Mouse (Mus musculus) testis, adult 2 months (tissue): ENCODE data around the gene Mrpl49. TPM values are rescaled to one million over a fixed set of nuclear protein-coding genes. Genes with fewer than 3 reads are reported as not detected.
A peak's percentile ranks its signal among the peaks of the same experiment; 100 is the strongest.

ENCODE experiments used
- H3K27ac ChIP-seq: fragments of 200-500 bp; 2 replicates; pipeline ENCODE4 v1.5.1; 2012; ENCODE audit warnings: low read depth, low read length; ENCODE audit not compliant: control insufficient read depth, insufficient read depth
- H3K27me3 ChIP-seq: fragments of 200-500 bp; 2 replicates; pipeline ENCODE4 v1.6.1; 2012; ENCODE audit warnings: mild to moderate bottlenecking, low read length, moderate library complexity; ENCODE audit not compliant: control insufficient read depth, insufficient read depth
- H3K36me3 ChIP-seq: fragments of 200-500 bp; 2 replicates; pipeline ENCODE4 v1.6.1; 2012; ENCODE audit warnings: mild to moderate bottlenecking, low read length; ENCODE audit not compliant: control insufficient read depth, insufficient read depth
- H3K4me1 ChIP-seq: fragments of 200-500 bp; 2 replicates; pipeline ENCODE4 v1.6.1; 2012; ENCODE audit warnings: low read length; ENCODE audit not compliant: control insufficient read depth, insufficient read depth
- H3K4me3 ChIP-seq: fragments of 200-500 bp; 2 replicates; pipeline ENCODE4 v1.5.1; 2012; ENCODE audit warnings: low read depth, mild to moderate bottlenecking, low read length, moderate library complexity, mixed read lengths; ENCODE audit not compliant: control insufficient read depth
- CTCF ChIP-seq: fragments of 200-500 bp; IDR thresholded peaks from 2 replicates; pipeline ENCODE4 v1.5.1; 2012; ENCODE audit warnings: low read depth, mild to moderate bottlenecking, inconsistent platforms, low read length, moderate library complexity; ENCODE audit not compliant: control insufficient read depth, insufficient read depth, insufficient replicate concordance
- POLR2A ChIP-seq: fragments of 200-500 bp; IDR thresholded peaks from 2 replicates; pipeline ENCODE4 v1.6.1; 2012; ENCODE audit warnings: low read depth, mild to moderate bottlenecking, inconsistent platforms, low read length, moderate library complexity; ENCODE audit not compliant: control insufficient read depth
- polyA plus RNA-seq: library from polyadenylated mRNA; depleted of rRNA; stranded (reverse); fragments of >200 nt; gene quantifications from 2 replicates; pipeline ENCODE4 v1.2.3, GENCODE M21; 2012

The Mrpl49 gene
- polyA plus RNA-seq, 1 experiment: 9.8 TPM

DNA sequence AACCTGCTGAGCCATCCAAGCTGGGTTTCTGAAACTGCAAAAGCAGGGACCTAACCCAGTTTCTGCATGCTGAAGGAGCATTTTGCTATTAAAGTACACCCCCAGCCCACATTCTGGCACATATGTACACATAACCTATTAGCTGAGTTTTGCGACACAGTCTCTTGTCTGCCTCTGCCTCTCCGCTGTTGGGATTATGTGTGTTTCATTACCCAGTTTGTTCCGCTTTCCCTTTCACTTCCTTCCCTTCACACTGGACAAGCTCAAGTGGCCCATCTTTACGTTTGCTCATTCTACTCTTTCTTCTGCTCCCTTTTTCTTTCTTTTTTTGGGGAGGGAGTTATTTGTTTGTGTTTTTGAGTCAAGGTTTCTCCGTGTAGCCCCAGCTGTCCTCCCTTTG, 16.3 kb upstream of the Mrpl49 start:
- TF ChIP-seq POLR2A (no peak), CTCF (no peak)
- Histone ChIP-seq H3K4me3 (no peak overlapping the region), H3K27ac (no peak overlapping the region), H3K36me3 (no peaks in the 10 kb centered on the region; the same call in 1 of the 2 replicates), H3K4me1 (peaks cover 6% of the 10 kb centered on the region), H3K27me3 (no peaks in the 10 kb centered on the region)

DNA sequence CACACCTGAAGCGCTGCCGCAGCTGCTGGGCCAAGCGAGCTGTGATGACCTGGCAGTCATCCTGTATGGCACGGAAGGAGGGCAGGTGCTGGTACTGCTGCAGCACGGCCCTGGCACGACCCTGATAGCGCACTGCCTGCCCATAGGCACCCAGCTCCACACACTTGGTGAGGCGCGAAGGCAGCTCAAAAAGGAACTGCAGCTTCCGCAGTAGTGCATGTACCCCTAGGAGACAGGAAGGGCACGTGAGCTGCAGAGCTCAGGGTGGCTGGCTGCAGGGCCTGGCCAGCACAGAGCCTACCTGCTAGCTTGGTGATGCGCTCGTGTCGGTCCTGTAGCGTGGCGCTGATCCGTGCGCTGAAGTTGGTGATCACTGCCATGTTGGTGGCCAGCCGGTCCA, 13.7 kb upstream of the Mrpl49 start:
- no peak for TF ChIP-seq CTCF
- no peak for TF ChIP-seq POLR2A
- Histone ChIP-seq H3K4me3 (no peak overlapping the region), H3K27me3 (no peaks in the 10 kb centered on the region), H3K4me1 (peaks cover 21% of the 10 kb centered on the region), H3K36me3 (no peaks in the 10 kb centered on the region; the same call in 1 of the 2 replicates), H3K27ac (no peak overlapping the region)

DNA sequence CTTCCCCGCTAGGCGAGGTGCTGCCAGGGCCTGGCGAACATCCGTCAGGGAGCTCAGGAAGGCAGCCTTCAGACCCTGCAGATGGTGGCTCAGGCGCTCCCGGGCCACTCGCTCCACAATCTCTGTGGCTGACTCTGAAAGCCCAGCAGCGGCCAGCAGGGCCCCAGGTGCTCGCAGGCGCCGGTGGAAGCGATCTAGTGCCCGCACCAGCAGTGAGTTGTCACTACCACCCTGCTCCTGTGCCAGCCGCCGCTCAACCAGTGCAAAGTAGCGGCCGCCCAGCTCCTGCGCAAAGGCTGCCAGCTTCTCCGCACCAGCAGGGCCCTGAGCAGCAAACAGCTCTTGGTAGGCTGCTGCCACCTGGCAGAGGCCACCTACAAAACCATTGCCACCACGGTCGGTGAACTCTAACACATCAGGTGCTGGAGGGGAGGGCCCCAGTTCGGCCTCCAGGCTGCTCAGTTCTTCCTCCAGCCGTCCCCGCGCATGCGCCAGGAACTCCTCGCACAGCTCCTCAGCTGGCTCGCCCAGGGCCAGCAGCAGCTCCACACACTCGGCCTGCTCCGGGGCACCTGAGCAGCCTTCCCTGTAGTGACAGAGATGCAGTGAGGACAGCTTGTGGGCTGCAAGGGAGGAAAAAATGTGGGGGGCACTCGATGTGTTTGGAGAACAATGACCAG, 13.1 kb upstream of the Mrpl49 start:
- Histone ChIP-seq H3K36me3 (no peaks in the 10 kb centered on the region; the same call in 1 of the 2 replicates), H3K27ac (no peak overlapping the region), H3K4me1 (peaks cover 19% of the 10 kb centered on the region), H3K27me3 (no peaks in the 10 kb centered on the region), H3K4me3 (no peak overlapping the region; the same call in 1 of the 2 replicates)
- TF ChIP-seq CTCF (no peak), POLR2A (no peak)

DNA sequence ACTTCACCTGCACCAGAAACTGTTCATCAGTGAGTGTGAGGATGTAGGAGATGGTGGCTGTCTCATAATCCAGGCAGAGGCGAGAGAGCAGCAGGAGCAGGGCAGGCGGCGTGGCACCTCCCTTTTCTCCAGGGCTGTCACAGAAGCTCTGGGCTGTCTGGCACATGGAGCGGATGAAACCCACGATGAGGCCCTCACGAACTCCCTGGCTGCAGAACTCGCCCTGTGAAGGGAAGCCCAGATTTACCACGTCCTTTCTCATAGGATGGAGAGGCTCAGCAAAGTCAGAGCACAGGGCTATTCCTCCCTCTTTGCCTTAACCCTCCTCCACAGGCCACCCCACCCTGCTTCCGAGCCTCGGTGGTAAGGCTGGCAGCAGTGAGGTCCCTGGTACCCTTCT, 12.3 kb upstream of the Mrpl49 start:
- H3K27me3 ChIP-seq: no peaks in the 10 kb centered on the region
- no peak for TF ChIP-seq CTCF
- TF ChIP-seq POLR2A: no peak
- H3K36me3 ChIP-seq: no peaks in the 10 kb centered on the region; the same call in 1 of the 2 replicates
- no peak overlapping the region for H3K4me3 ChIP-seq
- H3K4me1 ChIP-seq: peaks cover 19% of the 10 kb centered on the region
- no peak overlapping the region for H3K27ac ChIP-seq

DNA sequence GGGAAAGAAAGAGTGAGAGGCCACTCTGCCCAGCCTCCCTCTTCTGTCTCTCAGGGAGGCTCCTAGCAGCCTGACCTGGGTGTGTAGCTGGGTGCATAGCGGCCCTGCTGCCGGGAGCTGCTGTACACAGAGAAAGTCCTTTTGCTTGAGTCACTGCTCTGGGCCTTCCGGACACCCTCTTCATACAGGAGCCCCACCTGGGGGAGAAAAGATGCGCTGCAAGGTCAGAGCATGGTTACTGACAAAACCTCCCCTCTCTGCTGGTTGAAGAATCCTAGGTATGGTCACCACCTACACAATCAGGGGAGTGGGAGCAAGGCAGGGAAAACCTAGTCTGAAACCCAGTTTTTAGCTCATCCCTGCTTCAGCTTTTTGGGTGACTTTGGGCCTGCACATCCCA, 11.4 kb upstream of the Mrpl49 start:
- Histone ChIP-seq H3K4me1 (peaks cover 19% of the 10 kb centered on the region), H3K27ac (no peak overlapping the region), H3K36me3 (no peaks in the 10 kb centered on the region), H3K4me3 (no peak overlapping the region), H3K27me3 (no peaks in the 10 kb centered on the region)
- no peak for TF ChIP-seq CTCF
- TF ChIP-seq POLR2A: no peak

DNA sequence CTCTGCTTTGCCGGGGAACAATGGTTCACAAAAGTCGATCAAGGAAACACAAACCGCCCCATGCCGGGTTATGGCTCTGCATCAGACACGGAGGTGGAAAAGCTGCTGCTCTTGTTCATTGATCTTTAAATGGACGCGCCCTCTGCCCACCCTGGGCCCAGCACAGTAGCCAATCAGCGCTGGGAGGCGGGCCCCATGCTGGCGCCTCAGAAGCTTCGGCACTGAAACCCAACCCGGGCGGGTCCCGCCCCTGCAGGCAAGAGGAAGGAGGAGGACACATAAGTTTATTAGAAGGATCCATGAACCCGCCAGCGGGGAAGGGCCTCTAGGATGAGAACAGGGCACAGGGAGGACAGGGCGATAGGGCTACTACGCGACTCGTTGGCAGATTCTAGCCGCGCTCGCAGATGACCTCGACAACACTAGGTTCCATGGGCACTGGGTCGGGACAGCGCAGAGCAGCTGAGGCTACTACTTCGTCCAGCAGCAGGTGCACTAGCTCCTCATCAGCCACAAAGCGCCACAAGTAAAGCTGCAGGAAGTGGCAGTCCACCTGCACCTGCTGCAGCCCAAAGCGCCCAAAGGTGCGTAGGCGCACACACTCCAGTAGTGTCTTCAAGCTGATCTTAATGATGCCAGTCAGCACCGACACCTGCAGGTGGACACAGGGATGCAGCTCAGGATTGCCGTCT, 10.3 kb upstream of the Mrpl49 start, which contains the start of gene Tm7sf2:
TSS of gene Tm7sf2 (minus strand) at position 650 of the 692 bp plus-strand sequence.
- no peak for TF ChIP-seq CTCF
- Histone ChIP-seq H3K4me1 (peaks cover 20% of the 10 kb centered on the region), H3K4me3 (peak within 1 kb of the TSS; percentile 41), H3K27me3 (no peaks in the 10 kb centered on the region), H3K27ac (no peak within 1 kb of the TSS), H3K36me3 (no peaks in the 10 kb centered on the region)

DNA sequence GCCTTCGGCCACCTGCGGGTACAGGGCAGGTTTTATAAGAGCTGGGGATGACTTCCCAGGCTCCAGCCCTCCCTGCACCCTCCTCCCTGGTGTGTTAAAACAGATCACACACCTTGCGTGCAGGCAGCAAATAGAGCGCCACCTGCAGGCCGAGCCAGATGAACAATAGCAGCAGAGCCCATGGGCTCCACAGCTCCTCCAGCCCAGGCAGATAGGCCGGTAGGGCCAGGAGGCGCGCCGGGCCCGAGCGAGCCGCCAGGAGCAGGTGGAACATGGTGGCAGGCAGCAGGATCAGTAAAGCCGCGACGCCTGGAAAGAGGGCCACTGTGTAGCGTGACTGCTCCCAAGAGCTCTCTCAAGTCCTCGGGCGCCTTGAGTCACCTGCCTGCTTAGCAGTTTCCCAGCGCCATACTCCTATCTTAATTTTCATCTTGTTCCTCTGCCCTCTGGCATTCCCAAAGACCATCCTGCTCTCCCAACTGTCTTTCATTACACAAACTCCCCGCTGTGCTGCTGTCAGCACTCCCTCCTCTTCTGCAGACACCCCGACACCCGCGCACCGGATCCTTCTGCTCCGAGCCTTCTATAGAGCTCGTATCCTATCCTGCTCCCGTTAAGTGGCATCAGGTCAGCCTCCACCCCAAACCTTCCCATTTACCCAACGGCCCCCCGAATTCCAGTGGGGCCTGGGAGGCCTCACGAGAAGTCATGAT, 9.6 kb upstream of the Mrpl49 start:
- no peak overlapping the region for H3K27ac ChIP-seq
- peak overlapping the region; percentile 10 for H3K4me3 ChIP-seq
- peaks cover 22% of the 10 kb centered on the region for H3K4me1 ChIP-seq
- H3K36me3 ChIP-seq: no peaks in the 10 kb centered on the region
- no peaks in the 10 kb centered on the region for H3K27me3 ChIP-seq
- TF ChIP-seq CTCF (peak; percentile 81), POLR2A (0 out of 2 replicates have a peak, but pooled peaks have one; percentile 12)
